Mouse (Mus musculus) thymus, adult 18-20 months (tissue): ENCODE data around the gene Erp27.
"Not testable (repeated sequence)": the region's sequence is repeated elsewhere in the genome, so short reads cannot be mapped to it uniquely, and the experiment has no call there.

Experiments
- DNase-seq, 2 experiments: peaks; one replicate each; pipeline ENCODE4 v3.0.0; 2022; ENCODE audit warnings: mixed read lengths in 2 of 2

Erp27 gene

DNA sequence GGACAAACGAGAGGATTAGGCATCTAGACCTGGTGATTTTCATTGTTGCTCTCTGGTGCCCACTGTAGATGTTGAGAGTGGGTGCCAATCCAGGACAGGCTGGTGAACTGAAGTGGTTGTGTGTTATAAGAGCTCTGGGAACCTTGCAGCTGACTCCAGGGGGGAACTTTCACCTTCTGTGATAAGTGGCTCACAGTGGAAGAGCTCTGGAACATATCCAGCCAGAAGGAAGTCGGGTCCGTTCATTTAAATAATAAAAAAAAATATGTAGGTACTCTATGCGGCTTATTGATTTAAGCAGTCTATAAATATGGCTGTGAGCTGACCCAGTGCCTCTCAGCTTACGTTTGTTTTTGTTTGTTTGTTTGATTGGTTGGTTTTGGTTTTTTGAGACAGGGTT is at the start of gene Erp27:
Gene Erp27 (minus strand): TSS at position 101 of the 400 bp plus-strand sequence.
- no peak for DNase-seq

DNA sequence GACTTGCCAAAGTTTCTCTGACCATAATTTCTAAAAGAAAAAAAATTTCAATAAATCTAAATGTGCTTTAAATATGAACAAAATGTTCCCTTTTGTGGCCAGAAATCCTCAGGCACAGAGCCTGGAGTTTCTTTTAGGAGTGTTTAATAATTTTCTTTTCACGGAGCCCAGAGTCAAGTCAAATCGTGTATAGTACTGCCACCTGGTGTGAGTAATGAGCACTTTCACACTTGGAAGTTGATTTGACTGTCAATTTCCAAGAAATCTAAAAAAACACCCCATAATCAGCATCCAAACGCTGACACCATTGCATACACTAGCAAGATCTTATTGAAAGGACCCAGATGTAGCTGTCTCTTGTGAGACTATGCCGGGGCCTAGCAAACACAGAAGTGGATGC is 46.9 kb upstream of the Erp27 start:
- DNase-seq: not testable (repeated sequence)

DNA sequence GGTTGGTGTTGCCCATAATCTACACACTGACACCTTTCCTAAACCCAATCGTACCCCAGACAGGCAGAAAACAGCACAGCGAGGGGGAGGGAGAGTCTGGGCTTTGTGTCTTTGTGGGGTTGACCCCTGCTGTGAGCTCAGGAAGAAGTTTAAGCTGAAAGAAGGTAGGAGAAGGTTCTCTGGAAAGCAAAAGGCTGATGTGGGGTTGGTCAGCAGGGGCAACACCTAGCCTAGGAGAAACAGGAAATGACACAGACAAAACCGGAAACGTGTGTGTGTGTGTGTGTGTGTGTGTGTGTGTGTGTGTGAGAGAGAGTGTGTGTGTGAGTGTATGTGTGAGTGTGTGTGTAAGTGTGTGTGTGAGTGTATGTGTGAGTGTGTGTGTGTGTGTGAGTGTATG is 45.5 kb upstream of the Erp27 start:
- DNase-seq: no peak

DNA sequence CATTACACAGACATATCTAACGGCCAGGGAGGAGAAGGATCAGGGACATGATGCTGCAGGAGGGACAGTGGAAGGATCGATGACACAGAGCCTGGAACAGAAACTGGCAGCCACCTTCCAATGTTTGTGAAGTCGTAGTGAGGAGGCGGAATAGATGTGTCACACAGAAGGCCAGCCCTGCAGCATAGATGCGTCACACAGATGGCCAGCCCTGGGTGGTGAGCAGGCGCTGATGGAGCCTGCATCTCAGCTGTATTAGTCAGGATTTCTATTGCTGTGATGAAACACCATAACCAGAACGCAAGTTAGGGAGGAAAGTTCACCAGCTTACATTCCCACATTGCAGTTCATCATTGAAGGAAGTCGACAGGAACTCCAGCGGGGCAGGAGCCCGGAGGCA is 43.9 kb upstream of the Erp27 start:
- DNase-seq: no peak

DNA sequence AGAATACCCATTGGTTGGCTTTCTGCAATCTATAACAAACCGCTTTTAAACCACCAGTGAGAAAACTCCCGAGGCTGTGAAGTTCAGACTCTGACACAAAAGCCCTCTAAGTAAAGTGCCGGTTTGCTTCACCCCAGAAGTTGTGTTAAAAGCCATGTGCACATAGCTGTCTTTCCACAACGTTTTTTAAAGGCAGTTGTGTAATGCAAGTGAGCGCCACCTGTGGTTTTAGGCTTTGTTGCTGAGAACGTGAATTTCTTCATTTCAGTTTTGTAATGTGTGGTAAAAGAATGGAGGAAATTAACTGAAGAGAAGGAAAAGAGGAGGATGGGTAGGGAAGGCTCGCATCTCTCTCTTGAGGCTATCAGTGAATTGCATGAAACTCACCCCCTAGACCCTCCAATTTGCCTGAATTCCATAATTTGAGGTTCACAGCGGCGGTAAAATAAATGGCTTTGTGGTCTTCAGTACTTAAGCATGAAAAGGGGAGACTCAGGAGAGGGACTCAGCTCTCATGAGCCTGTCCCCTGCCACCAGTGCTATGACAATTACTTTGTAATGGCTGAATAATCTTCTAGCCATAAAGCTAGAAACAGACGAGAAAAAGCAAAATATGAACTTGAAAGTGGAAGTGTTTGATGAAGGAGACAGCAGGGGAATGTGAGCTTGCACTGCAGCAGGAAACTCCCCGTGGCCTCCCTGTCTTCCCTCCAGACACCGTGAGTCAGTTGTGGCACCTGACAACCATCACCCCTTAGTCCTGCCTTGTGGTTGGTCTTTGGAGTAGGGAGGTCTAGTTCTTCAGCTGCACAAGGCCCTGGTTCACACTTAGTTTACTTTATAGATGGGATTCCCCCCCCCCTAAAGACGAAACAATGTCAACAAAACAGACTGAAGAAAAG is 42.9 kb upstream of the Erp27 start:
- peak in 1 of 2 experiments; percentile 51 for DNase-seq

DNA sequence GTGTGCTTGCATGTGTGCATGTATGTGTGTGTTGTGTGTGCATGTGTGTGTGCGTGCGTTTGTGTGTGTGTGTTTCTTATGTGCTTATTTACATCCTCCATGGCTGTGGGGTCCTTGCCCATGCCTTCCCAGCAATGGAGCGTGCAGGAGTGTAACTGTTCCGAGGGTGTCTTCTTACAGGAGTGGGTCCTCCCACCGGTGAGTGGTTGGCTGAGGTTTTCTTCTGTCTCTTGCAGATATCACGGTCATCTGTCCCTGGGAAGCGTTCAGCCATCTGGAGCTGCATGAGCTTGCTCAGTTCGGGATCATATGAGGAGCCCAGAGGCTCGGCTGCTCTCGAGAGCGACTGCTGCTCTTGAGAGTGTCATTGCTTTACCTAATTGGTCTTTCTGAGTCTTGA is 41.0 kb upstream of the Erp27 start:
- no peak for DNase-seq

DNA sequence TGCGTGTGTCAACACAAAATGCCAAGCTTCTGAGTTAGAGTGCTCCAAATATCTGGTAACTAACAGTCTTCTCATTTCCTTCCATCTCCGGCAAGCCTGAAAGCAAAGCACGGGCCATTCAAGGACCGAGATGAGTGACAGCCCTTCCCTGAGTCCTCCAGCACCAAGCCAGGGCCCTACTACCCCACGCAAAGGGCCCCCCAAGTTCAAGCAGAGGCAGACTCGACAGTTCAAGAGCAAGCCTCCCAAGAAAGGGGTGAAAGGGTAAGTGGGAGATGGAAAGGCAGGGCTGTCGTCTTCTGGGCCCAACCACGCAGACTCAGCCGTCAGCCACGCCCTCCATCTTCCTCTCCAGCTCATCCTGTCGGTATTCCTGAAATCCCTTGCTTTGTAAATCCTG is 37.2 kb upstream of the Erp27 start:
- DNase-seq: no peak

DNA sequence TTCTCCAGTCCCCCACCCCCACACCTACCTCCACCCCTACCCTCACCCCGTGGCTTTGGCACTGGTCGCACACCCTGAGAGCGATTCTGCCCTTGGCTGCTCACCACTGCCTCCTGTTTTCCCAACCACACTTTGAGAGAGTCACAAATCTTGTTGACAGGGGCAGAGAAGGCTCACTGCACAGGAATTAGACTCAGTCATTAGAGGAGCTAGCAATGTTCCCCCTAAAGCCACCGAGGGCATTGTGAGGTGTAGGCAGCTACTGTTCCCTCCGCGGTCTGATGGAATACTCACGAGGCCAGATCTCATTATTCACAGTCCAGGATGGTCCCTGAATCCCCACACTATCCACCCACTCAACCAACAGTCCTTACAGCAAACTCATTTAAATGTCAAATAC is 35.1 kb upstream of the Erp27 start:
- no peak for DNase-seq

DNA sequence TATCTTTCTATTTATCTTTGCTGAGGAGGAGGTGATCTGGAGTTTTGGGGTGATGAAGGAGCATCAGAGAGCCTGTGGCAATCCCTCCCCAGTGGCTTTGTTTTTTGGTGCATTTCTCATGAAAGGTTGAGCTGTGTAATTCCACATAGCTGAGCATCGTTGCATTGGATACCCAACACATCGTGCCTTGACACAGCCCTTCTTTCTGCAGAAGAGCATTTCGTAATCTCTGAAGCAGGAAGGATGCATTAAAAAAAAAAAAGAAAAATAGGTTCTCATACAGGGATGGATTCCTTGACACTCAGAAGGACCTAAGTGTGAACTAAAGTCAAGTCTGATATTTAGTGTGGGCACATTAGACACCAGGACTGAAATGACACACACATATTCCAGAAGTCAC is 33.3 kb upstream of the Erp27 start:
- DNase-seq: no peak

DNA sequence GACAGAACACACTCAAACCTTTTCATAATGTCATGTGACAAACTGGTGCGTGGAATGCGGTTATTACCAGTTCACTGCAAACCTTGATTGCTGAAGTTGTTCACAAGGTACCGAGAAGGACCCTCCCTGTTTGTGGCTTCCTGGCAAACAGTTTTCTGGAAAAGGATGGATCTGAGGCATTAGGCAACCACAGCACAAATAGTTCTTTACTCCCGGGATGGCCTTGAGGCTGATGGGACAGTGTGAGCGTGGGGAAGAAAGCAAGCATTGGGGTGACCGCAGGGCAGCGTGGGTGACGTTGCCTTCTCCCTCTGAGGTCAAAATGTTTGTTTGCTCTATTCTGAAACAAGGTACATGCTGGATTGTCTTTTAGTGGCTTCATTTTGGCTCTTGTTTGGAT is 32.7 kb upstream of the Erp27 start:
- DNase-seq: no peak

DNA sequence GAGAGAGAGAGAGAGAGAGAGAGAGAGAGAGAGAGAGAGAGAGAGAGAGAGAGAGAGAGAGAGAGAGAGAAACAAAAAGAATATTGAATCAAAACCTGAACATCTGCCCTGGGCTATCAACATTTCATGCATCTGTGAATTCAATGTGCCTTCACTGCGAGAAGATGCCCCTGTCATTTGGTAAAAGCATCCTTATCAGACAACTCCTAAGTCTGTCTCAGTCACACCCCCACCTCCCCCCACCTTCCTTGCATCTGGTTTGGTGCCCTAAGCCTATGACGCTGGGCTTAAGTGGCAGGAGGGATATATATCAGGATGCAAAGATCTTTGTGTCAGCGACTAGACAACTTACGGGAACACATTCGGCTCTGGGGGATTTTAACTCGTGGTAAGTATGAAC is 32.2 kb upstream of the Erp27 start:
- no peak for DNase-seq

DNA sequence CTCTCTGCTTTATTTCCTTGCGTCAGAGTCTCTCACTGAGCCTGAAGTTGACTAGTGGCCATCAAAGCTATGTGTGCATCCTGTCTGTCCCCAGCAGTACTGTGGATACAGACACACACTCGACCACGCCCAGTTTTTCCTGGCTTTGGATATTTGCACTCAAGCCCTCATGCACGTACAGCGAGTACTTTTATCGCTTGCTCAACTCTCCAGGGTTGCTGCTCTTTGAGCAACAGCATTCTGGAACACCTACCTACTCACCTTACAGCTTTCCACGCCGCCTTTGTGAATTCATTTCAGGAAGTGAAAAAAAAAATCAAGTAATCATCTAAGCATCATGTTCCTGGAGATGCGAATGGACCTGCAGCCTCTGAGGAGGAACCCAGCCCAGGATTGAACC is 30.9 kb upstream of the Erp27 start:
- no peak for DNase-seq

DNA sequence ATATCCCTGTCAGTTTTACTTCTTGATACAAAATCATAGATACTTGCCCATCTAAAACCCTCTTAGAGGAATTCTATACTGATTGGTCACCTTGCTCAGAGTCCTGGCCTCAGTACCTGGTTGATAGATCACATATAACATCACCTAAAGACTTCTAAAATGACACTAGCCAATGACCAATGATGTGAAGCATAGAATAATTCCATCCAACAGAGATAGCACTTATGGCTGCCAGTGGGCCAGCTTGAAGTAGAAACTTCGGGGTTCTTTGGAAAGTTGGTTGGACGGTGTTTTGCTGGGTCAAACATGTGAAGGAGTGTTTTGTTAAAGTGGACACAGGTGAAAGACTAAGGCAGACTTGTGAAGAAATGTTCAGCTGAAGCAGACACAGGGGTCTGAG is 28.2 kb upstream of the Erp27 start:
- no peak for DNase-seq

DNA sequence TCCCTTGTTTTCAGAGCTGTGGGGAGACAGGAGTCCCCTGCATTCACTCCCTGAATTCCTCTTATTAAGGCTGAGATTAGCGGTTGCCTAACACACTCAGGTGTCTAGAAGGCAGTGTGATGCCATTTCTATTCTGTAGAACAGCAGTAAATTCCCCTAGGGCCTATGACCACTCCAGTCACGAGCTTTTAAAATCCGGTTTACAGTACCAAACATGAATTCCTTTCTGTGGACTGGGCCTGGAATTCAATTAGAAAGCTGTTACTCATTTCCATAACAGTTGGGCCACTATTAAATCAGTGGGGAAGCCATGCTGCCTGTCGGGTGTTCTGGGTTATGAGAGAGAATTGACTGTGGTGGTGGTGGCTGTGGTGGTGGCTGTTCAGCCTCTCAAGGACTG is 25.7 kb upstream of the Erp27 start:
- DNase-seq: no peak

DNA sequence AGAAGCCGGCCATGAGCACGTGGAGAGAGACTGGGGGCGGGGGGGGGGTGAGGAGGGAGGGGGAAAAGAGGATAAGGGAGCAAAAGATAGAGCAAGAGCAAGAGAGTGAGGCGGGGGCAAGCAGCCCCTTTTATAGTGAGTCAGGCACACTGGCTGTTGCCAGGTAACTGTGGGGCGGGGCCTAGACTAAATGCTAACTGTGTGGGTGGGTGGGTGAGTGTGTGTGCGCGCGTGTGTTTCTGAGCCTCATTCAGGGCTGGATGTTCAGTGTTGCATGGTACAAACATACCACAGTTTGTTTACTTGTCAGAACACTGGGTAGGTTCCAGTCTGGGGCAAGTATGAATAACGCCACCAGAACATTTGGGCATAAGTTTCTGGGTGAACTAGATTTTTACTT is 25.0 kb upstream of the Erp27 start:
- peak; percentile 39 to 72 for DNase-seq

DNA sequence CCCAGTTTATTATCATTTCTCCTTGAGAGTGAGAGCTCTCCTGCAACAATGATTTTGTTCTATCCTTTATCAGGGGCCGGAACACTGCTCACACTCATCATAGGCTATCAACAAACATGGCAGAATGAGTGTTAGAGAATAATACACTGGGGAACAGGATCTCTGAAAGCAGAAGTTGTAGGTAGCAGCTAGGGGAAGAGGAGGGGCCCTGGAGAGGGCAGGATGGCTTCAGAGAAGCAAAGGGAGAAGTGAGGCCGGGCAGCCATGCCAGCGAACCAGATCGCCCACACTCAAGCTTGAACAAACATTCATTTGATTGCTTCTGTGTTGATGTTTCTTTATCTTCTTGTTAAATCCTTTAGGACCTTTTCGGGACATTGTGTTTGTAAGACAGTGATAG is 24.3 kb upstream of the Erp27 start:
- DNase-seq: no peak

DNA sequence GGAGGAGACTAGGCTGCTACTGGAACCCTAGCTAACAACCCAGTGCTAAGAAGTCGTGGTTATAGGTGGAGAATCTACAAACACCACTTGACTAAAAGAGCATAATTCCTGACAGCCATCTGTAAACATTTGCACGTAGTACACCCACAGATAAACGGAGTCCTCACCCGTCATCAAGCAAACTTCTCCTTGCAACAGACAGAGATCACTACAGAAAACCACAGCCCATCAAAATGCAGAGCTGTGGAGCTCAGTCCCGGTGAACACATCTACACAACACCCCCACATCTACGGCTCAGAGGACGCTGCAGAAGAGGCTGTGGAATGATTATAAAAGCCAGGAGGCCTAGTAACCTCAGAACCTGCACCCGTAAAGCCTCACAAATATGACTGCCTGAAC is 22.5 kb upstream of the Erp27 start:
- no peak for DNase-seq

DNA sequence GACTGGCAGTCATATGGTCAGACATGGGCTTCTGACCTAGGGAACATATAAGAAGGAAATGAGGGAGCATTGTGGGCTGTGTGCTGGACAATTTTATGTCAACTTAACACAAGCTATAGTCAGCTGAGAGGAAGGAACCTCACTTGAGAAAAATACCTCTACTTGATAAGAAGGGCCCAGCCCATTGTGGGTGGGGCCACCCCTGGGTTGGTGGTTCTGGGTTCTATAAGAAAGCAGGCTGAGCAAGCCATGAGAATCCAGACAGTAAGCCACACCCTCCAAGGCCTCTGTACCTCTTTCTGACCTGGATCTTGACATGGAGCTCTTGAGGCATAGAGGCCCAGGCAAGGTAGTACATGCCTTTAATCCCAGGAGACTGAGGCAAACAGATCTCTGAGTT is 21.4 kb upstream of the Erp27 start:
- DNase-seq: no peak

DNA sequence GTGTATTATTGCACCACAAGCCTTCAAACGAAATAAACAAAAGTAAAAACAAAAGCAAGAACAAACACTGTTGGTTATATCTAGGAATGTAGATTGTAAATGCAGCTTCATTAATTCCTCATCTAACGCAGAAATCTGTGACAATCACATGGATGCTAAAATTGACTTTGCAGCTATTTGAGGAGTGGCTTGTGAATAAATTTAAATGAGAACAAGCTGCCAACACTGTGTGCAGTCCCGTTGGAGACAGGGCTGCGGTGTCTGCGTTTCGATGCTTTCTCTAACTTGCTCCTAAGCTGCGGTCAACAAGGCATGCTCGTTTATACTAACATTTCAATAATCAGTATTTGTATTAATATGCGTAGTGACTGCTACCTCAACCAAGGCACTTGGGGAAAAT is 20.3 kb upstream of the Erp27 start:
- no peak for DNase-seq

DNA sequence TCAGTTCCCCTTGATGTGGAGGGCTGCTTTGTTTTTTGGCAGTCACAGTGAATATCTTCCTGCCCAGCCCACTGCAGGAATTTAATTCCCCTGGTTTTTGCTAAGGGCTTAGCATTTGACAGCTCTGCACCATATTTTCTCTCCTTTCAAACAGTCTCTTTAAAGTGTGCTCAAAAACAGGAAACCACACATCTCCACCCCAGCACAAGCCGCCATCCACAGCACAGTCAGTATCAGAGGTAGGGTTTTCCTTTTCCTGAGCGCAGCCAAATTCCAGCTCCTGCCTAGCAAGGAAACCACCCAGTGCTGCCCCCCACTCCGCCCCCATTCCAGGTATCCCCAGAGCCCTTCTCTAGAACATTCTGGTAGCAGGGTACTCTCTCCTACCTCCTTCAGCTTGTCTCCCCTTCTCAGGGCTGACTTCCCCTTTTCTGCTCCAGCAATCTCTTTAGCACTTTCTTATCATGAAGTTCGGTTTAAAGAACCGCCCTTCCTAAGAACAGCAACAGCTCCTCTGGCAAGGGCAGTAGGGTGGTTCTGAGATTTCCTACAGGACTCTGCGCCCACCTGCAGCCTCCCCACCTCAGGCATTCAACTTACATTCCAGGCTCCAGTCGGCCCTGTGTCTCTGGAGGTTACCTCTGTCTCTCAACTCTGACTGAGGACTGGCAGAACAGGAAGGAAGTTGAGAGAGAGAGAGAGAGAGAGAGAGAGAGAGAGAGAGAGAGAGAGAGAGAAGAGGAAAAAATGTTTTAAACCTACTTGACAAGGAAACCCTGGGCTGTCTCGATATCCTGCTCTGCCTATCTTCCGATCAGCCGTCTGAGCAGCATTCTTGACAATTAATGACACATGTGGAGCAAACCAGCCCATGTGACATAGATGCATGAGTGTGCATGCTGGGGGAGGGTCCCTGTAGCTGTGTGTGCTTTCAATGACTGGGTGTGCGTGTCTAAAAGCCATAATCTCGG is 19.4 kb upstream of the Erp27 start, which contains the start of gene Arhgdib:
Gene Arhgdib (minus strand): TSS at position 849 of the 971 bp plus-strand sequence.
- peak; percentile 53 to 71 for DNase-seq

DNA sequence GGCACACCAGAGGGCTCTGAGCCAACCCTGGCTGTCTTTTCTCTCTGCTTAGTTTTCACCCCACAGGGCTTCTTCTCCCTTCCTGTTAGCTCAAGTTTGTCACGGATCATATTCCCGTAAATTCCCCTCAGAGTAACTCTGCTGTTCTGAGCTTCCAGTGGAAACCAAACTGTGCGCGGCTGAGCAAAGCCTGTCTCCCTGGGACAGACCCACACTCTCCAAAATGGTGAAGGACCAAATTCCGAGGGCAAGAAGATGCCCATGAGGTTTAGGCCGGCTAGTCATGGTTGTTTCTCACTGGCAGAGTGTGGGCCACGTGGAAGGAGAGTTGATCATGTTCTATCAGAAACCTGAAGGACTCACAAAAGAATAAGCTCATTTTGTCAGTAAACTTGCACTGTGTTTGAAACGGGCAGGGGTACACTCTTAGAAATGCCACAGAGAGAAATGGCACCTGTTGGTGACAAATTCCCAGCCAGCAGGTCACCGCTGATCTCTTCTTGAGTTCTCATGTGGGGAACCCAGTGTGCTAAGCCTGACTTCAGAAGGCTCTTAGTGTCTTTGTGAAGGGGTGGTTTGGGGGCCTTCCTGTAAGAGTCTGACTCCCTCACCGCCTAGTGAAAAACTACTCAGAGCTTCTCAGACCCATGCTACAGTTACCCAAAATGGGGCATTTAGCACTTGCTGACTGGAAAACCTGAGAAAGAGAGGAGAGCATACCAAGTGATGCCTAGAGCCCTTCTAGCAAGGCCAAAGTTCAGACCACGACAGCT is 18.4 kb upstream of the Erp27 start:
- peak in 1 of 2 experiments; percentile 57 for DNase-seq

DNA sequence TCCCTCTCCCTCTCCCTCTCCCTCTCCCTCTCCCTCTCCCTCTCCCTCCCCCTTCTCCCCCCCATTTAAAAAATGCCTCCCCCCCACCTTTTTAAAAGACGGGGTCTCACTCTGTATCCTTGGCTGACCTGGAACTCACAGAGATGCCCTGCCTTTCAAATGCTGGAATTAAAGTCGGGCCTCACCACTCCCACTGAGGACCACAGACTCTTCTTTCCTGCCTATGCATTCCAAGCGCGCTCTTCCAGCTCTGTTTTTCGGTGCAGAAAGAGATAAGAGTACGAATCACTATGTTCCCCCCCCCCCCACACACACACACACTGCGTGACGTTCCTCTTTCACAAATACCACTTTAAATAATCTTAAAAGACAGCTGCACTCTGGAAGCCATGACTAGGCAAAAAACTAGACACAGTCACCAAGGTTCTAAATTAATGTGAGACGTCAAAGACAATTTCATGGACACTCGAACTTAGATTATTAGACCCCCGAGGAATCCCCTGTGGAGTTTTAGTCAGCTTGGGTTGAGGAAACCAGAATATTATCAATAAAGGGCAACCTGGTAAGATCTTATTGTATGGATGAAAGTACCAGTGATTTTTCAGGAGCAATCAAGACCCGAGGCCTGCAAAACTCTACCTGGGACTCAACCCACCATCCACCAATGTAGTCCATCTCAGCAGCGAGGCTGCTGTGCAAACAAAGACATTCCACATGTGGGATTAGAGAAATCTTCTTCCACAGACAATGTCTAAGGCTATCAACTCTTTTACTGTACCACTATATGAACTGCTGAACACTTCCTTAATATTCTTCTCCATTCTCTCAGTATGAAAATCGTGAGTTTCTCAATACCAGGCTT is 17.6 kb upstream of the Erp27 start:
- DNase-seq: no peak
